10 mouse cellular contexts compared by ENCODE assay signal in the genomic region with DNA sequence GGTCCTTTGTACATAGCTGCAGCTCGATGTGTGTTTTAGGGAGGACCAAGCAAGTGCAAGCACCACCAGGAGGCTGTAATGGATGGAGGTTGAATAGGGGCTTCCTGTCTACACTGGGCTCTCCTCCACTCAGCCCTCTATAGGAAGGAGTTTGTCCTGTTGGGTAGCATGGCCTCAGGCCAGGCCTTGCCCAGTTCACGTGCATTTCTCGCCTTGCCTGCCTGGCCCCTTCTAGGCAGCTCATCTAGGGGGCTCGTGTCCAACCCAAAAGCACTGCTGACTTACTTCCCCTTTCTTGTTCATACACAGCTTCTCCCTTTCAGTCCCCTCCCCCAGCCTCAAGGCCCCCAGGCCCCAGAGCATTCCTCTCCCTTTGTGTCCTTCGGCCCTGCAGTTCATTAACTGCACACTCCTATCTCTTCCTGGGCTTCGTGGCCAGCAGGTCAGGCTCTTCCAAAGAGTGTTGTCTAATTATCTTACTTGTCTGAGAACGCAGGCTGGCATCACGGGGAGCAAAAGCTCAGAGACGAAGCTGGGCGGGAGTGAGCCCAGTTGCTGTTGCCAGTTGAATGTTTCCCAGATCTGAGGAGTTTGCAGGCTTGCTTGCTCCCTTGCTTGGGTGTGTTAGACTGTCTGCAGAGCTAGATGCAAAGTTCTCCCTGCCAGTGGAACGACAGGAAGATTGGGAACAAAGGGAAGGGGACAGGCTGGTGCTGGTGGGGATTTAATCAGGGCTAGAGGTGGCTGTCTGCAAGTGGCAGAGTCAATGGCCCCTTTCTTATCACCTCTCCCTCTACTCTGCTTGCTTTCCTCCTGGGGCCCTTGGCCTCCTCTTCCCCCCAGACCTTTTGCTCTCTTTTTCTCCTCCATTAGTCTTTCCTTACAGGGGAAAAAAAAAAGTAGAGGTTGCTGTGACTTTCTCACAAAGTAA.
A peak's percentile ranks its signal among the peaks of the same experiment; 100 is the strongest.
DNase-seq lines count a peak whose midpoint lies in the region; ATAC-seq and TF ChIP-seq lines count a peak whose summit lies in the region.
"Had no signal": no experiment of that assay in that cellular context is flagged by ENCODE, and none has a peak within 500 bp of the region (broad histone marks: within the 10 kb centered on the region; RNA-seq: fewer than 3 reads in every experiment).

No protein-coding gene starts in this region.

- WGBS in lung, embryonic 16.5 days: 22% methylated on average over 11 of the region's 11 CpGs
- WGBS in lung, adult 2 months: 45% methylated on average over 11 of the region's 11 CpGs
- WGBS in limb, embryonic 10.5 days: 40% methylated on average over 11 of the region's 11 CpGs
- WGBS in stomach, postnatal 0 days: 39% methylated on average over 11 of the region's 11 CpGs

- H3K4me1 ChIP-seq in lung, embryonic 16.5 days (replicated peaks; ENCODE audit: control insufficient read depth, insufficient read depth, low read length): peaks cover 17% of the 10 kb centered on the region
- no peaks in the 10 kb centered on the region for H3K4me1 ChIP-seq in lung, adult 2 months (ENCODE audit: control insufficient read depth, insufficient read depth, low read length)
- peaks cover 16% of the 10 kb centered on the region for H3K4me1 ChIP-seq in limb, embryonic 10.5 days
- H3K4me1 ChIP-seq in stomach, postnatal 0 days (replicated peaks; ENCODE audit: control insufficient read depth, insufficient read depth): no peaks in the 10 kb centered on the region

- ATAC-seq in frontal cortex, adult (ENCODE audit: low TSS enrichment): peak; percentile 27; the same call in 1 of the 2 replicates
- ATAC-seq in lung, embryonic 16.5 days (ENCODE audit: low read depth): peak; percentile 60
- no peak for ATAC-seq in stomach, postnatal 0 days (ENCODE audit: low FRiP score, low TSS enrichment)

- H3K27me3 ChIP-seq in lung, embryonic 16.5 days (ENCODE audit: control insufficient read depth, insufficient read depth, low read depth, low read length): no peaks in the 10 kb centered on the region
- H3K27me3 ChIP-seq in limb, embryonic 10.5 days (ENCODE audit: low read depth, poor library complexity, severe bottlenecking): no peaks in the 10 kb centered on the region
- no peaks in the 10 kb centered on the region for H3K27me3 ChIP-seq in stomach, postnatal 0 days (ENCODE audit: control insufficient read depth, insufficient read depth, low read length)

- no peak overlapping the region for H3K9ac ChIP-seq in lung, embryonic 16.5 days (ENCODE audit: low read length)
- H3K9ac ChIP-seq in stomach, postnatal 0 days (ENCODE audit: low read length): no peak overlapping the region

- H3K36me3 ChIP-seq in lung, embryonic 16.5 days (ENCODE audit: control insufficient read depth, insufficient read depth, low read length): peaks cover 9% of the 10 kb centered on the region
- H3K36me3 ChIP-seq in limb, embryonic 10.5 days: peaks cover 26% of the 10 kb centered on the region
- H3K36me3 ChIP-seq in stomach, postnatal 0 days (ENCODE audit: control insufficient read depth, insufficient read depth, low read length): 0 out of 2 replicates have a peak, but pooled peaks cover 3% of the 10 kb centered on the region

- H3K9me3 ChIP-seq in lung, embryonic 16.5 days (ENCODE audit: control insufficient read depth, low read length): no peaks in the 10 kb centered on the region
- no peaks in the 10 kb centered on the region for H3K9me3 ChIP-seq in limb, embryonic 10.5 days (replicated peaks)
- no peaks in the 10 kb centered on the region for H3K9me3 ChIP-seq in stomach, postnatal 0 days (ENCODE audit: control insufficient read depth, low read length)

- DNase-seq in frontal cortex, postnatal 10 days (ENCODE audit: low spot score in 2 of 2): no peak
- no peak for DNase-seq in lung, adult 2 months
- no peak for DNase-seq in limb, embryonic 10.5 days (ENCODE audit: low spot score)
- peak; percentile 21 for DNase-seq in stomach, postnatal 0 days (ENCODE audit: low spot score)
- no peak for DNase-seq in MN1 (ENCODE audit: low spot score)
- DNase-seq in urinary bladder, postnatal 10 days (ENCODE audit: low spot score): no peak
- DNase-seq: adrenal gland, postnatal 25 days; lung, adult 18-20 months had no signal

- no peak for TF ChIP-seq POLR2A in lung, adult 2 months (IDR thresholded peaks at IDR 0.05; ENCODE audit: borderline replicate concordance, extremely low read depth, low read depth, low read length)

- TF ChIP-seq EP300 in stomach, postnatal 0 days (optimal IDR thresholded peaks at IDR 0.05): no peak

- peak overlapping the region; percentile 54 for H3K27ac ChIP-seq in lung, embryonic 16.5 days (ENCODE audit: low read length)
- H3K27ac ChIP-seq in limb, embryonic 10.5 days: peak overlapping the region; percentile 47; the same call in 1 of the 2 replicates
- H3K27ac ChIP-seq in stomach, postnatal 0 days (replicated peaks): no peak overlapping the region

- H3K4me3 ChIP-seq in lung, embryonic 16.5 days (ENCODE audit: low read length): no peak overlapping the region
- H3K4me3 ChIP-seq in lung, adult 2 months (replicated peaks; ENCODE audit: extremely low read depth, low read depth, low read length): no peak overlapping the region
- H3K4me3 ChIP-seq in limb, embryonic 10.5 days: no peak overlapping the region
- H3K4me3 ChIP-seq in stomach, postnatal 0 days (ENCODE audit: low read depth, low read length): no peak overlapping the region

- TF ChIP-seq CTCF in lung, adult 2 months (IDR thresholded peaks at IDR 0.05; ENCODE audit: insufficient read depth, low read length): no peak
- TF ChIP-seq CTCF in stomach, postnatal 0 days (IDR thresholded peaks at IDR 0.05; ENCODE audit: low read depth): no peak

- H3K4me2 ChIP-seq in lung, embryonic 16.5 days (ENCODE audit: low read depth, low read length): no peak overlapping the region
- H3K4me2 ChIP-seq in stomach, postnatal 0 days (replicated peaks; ENCODE audit: low read depth): no peak overlapping the region
